Mouse (Mus musculus) embryonic fibroblast, embryonic 13.5 days (primary cell): ENCODE data around the gene Aqp5.

Source experiments
- CTCF ChIP-seq: IDR thresholded peaks from 2 replicates; pipeline ENCODE4 v1.5.1; 2011; ENCODE audit warnings: mild to moderate bottlenecking, control low read depth, low read length, moderate library complexity, borderline replicate concordance; ENCODE audit not compliant: insufficient read depth
- POLR2A ChIP-seq: IDR thresholded peaks from 2 replicates; pipeline ENCODE4 v1.6.1; 2011; ENCODE audit warnings: low read depth, mild to moderate bottlenecking, control low read depth, low read length, moderate library complexity

GRCm38 (mm10) chr15:99603216-99603615 is 12.6 kb downstream of the Aqp5 start:
- TF ChIP-seq CTCF = no peak
- TF ChIP-seq POLR2A = no peak
